In the genomic region with DNA sequence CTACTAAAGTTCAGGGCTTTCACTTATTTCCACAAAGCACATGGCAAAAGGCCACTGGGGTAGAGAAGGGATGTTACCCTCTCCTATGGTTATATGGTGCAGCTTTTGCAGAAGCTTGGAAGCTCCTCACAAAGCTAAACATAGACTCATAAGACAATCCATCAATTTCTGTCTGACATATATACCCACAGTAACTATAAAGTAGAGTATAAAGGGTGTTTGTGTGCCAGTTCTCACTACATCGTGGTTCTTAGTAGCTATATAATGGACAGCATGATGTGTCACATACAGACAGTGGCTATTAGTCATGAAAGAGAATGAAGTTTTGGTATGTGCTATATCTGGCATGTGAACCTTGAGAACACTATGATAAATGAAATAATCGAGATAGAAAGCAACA, we compare ENCODE assay signal across 17 mouse cellular contexts. TPM values are rescaled to one million over a fixed set of nuclear protein-coding genes. Genes with fewer than 3 reads are reported as not detected.
DNase-seq lines count a peak whose midpoint lies in the region.
"Had no signal": no experiment of that assay in that cellular context is flagged by ENCODE, and none has a peak within 500 bp of the region (broad histone marks: within the 10 kb centered on the region; RNA-seq: fewer than 3 reads in every experiment).

No protein-coding gene starts in this region.

- DNase-seq in adrenal gland, adult 2 months = peak; percentile 14
- no peak for DNase-seq in adrenal gland, postnatal 36 days
- peak; percentile 95 for DNase-seq in 3T3-L1 (ENCODE audit: low read depth, low spot score)
- DNase-seq in urinary bladder, postnatal 36 days (ENCODE audit: low spot score in 2 of 2) = no peak
- DNase-seq: adrenal gland, adult 8-10 months; adrenal gland, postnatal 25 days; B cell, adult 2 months; cerebellum, adult 11 months; cerebellum, adult 11-12 months; cerebellum, adult 18-20 months; cerebellum, adult 2 months; cerebellum, adult 8-10 months; cerebellum, adult 9-10 months had no signal

RNA-seq across cellular contexts. Expression of a gene that starts 51.2 kb away (rescaled TPM):
- 1 to 10 TPM; 1.8 to 2.3 TPM for total RNA-seq in adrenal gland, adult 2 months (2021)
- 0.17 and 0.40 TPM in 2 replicates for polyA plus RNA-seq in adrenal gland, adult 2 months (2012; rRNA removed)
- 1 to 10 TPM; 2.1 to 2.2 TPM for total RNA-seq in adrenal gland, postnatal 36 days (2021)
- total RNA-seq: CH12.LX, MEL had no signal
- polyA plus RNA-seq: CD4-positive, CD25-positive, alpha-beta regulatory T cell, adult 4 months; G1E had no signal

Comparison
In these comparisons a context has a peak if more than half of its experiments do, and no peak if none do; other contexts are left out.
1. DNase-seq: peak in adrenal gland, adult 2 months (single experiment) and 3T3-L1 (single experiment); none in adrenal gland, postnatal 36 days (0 of 2) and urinary bladder, postnatal 36 days (0 of 2).